Mouse (Mus musculus) gastrocnemius, postnatal 25 days (tissue): ENCODE measurements around the gene Zcchc2. TPM values are rescaled to one million over a fixed set of nuclear protein-coding genes. Genes with fewer than 3 reads are reported as not detected.

ENCODE experiments used
- DNase-seq: peaks from one replicate; pipeline ENCODE4 v3.0.0; 2022
- total RNA-seq, 2 experiments: library from RNA; stranded (reverse); gene quantifications; 1 replicate in 1 of 2; 2 replicates in 1 of 2; pipeline ENCODE4 v1.2.3; 2021

Gene Zcchc2
- total RNA-seq, 2 experiments from 2014 or later = 6.0 to 6.6 TPM

DNA sequence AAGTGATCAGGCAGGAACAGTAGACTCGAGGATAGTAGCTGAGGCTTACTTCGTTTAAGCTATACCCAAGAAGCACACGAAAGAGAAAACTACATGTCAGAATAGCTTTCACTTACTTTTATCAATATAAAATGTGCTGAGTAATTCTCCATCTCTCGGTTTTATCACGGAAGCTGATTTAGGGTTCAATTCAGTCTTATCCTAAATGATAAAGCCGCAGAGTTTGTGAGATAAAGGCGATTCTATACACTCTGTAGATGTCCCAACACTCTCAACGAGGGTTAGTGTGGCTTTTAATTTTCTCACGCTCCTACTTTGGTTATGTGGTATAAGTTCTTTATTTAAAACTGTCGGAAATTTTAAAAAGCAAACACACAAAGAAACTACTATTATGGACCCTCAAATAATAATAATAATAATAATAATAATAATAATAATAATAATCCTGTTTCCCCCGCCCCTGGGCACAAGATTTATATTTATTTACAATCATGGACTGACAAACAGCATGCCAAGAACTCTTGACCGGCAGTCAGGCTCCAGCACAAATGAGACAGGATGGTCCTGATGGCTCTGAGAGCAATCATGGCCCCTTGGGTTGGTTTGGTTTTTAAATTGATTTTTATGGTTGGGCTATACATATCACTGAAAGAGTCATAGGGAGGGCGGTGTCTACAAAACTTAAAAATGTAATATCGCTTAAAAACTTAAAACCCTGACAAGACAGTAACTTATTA is 1.1 kb upstream of the Zcchc2 start:
- no peak for DNase-seq

DNA sequence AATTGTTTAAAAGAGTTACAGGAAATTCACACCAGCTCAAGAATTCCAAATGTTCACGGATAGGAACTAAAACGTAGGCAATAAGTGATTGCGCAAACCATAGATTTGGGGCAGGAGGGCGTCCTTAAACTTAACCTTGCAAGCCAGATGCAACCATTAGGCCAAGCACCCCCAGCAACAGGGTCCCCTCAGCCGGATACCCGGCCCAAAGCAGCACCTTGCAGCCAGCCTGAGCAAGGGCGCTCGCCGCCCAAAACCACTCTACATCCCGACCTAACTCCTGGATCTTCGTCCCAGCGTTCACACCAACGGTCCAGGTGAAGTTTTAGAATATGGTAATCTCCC is 594 bp upstream of the Zcchc2 start:
- DNase-seq = no peak

DNA sequence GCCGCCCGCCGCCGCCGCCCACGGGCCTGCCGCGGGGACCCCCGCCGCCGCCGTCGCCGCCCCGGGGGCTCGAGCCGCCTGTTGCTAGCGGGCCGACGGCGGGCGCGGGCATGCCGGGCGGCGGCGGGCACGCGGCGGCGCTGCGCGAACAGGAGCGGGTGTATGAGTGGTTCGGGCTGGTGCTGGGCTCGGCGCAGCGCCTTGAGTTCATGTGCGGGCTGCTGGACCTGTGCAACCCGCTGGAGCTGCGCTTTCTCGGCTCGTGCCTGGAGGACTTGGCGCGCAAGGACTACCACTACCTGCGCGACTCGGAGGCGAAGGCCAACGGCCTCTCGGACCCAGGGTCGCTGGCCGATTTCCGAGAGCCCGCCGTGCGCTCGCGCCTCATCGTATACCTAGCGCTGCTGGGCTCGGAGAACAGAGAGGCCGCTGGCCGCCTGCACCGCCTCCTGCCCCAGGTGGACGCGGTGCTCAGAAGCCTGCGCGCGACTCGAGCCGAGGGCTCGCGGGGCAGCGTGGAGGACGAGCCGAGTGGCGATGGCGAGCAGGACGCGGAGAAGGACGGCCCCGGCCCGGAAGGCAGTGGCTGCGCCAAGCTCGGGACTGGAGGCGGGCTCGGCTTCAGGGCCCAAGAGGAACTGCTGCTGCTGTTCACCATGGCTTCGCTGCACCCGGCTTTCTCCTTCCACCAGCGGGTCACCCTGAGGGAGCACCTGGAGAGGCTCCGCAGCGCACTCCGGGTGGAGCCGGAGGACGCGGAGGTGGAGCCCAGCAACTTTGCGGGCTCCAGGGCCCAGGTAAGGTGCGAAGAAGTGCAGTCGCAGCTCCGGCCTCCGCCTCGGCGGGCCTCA is 930 bp downstream of the Zcchc2 start:
- DNase-seq = peak; percentile 64

DNA sequence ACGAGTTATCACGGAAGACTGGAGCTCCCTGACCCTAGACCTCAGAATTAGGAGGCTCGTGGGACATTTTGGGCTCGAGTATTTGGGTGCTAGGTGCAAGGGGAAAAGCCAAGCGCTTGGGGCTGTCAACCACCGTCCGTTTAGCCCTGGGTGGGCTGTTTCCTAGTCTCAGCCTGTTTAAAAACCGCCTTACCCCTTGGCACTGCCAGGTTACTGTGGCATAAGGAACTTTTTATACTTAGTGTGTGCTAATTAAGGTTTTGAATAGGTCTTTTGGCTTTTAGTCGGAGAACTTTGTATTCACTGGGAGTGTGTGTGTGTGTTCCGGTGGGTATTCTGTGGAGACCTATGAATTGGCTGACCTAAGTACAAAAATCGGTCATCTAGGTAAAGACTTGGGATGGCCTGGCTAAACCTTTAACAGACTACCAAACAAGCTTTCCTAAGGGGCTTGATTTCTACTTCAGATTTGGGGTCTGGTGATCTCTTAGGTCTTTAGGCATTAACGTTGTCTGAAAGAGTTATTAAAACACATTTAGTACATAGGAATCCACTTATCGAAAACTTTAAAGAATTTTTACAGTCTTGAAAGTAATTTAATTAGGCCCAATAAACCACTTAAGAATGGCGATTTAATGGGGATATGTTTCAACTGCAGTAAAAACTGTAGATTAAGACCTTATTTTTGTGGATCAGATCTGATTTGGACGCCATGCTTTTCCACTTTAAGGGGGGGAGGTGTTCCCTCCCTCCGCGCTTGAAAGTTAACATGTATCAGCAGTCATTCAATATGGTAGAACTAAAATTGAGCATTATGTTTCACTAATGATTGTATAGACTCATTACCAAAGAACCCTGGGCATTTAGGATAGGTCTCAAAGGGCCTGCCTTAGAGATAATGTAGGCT is 2.0 kb downstream of the Zcchc2 start:
- DNase-seq = no peak

DNA sequence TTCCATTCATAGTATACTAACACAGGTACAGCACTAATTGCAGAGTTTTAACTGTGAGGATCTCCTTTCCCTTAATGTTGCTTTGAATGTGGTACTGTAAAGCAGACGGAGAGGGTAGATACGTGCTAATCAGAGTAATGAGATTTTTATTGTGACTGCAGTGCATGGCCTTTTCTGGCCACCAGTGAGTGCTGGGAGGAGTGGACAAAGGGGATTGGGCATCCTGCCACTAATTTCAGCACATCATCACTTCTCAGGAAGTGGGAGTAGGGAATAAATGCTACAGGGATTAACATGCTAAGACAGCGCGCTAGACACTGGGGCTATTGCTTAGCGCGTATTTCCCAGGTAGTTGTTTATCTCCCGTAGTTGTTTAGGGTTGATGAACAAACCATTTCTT is 3.0 kb downstream of the Zcchc2 start:
- no peak for DNase-seq

DNA sequence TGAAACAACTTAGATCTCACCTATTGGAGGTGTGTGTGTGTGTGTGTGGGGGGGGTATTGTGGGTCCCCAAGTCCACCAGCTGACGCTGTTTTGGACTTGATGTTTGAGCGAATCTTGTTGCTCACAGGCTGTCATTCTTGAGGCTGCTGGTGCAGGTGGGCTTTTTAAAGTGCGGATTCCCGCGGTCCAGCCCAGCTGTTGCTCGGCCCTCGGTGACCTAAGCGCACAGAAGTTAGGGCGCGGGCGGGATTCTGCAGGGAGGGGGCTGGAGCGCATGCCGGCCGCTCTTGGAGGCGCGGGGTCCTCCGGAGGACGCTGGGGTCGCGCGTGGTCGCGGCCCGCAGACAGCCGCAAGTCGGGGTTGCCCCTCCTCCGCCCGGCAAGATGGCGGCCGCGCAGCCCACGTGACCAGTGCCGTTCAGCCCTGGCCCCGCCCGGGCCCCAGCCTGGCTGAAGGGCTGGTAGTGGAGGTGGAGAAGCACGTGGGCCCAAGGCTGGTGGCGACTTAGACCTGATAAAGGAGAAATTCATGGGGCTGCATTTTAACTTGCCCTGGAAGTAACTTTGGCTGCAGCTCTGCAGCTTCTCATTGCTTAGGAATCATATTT is 3.5 kb downstream of the Zcchc2 start:
- DNase-seq = peak; percentile 87

DNA sequence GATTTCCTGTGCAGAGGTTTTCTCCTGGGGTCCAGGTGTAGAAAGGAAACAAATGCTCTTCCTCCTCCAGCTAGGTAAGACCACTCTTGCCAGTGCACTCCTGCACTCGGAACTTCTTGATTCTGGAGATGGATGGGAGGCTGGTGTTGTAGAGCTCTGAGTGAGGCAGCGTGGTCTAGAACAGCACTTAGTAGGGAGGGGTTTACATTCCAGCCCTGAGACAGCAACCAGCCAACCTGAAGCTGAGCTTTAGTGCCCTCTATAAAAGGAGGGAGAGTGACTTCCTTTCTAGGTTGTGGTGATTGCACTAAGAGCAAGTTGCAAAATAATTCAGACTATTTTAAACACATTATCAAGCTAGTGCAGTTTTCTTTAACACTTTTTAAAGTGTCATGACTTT is 5.8 kb downstream of the Zcchc2 start:
- no peak for DNase-seq

DNA sequence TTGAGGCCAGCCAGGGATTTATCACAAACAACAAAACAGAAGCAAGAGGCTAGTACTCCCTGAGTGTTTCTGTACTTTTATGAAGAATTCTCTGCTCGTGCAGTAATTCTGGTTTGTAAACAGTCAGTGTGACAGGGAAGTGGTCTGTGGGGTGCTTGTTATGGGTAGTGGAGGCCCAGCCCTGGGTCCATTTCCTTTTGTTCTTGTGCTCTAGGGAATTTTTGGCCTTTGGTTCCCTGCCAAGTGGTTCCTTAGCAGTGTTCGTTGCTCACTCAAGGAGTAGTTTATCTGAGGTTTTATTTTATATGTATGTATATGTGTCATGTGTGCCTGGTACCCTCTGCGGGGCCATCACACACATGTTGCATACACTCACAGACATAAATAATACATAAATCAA is 7.1 kb downstream of the Zcchc2 start:
- DNase-seq = no peak

DNA sequence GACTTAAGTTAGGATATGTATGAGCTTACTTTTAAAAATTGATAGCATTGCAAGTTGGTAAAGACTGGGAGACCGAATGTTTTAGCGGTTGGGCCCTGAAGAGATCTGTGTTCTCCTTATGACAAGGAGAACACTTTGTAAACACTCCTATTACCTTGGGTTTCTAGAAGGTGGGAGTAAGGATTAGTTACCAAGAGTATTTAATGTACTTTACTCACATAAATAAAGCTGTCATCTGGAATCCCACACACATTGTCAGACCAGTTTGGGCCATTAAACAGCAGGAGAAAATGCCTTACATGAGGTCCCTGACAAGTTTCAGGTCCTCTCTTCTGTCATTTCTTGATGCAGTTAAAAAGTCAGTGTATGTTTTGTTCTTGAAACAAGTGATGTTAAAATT is 9.6 kb downstream of the Zcchc2 start:
- DNase-seq = no peak

DNA sequence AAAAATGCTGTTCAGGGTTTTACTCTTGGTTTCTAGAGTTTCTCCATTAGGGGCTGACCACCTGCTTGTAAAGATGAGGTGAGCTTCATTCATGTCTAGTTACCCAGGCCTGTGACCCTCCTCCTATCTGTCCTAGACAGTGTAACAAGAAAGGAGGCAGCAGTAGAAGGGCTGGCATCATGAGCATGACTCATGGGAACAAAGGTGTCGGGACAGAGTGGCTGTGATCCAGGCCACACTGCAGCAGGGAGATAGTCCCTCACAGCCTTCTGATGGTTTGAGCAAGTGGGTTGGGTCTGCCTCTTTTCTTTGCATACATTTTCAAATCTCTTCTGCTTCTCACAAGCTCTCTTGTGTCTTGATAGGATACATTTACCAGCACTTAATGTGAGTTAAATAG is 17.4 kb downstream of the Zcchc2 start:
- DNase-seq = no peak

DNA sequence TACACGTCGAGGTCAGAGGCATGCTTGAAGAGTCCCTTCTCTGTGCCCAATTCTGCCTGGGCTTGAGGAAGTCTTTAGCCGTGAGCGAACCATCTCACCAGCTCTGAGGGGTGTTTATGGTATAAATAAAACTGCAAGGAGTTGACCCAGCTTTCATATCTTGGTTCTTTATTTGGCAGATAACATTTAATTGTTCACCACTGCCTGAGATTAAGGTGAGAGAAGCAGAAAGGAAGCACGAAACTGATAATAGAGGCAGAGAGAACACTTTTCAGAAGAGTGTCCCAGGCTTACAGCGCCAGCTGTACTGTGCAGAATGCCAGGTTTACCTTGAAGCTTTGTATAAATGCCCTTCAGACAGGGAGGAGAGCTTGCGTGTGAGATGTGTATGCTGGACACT is 20.9 kb downstream of the Zcchc2 start:
- no peak for DNase-seq

DNA sequence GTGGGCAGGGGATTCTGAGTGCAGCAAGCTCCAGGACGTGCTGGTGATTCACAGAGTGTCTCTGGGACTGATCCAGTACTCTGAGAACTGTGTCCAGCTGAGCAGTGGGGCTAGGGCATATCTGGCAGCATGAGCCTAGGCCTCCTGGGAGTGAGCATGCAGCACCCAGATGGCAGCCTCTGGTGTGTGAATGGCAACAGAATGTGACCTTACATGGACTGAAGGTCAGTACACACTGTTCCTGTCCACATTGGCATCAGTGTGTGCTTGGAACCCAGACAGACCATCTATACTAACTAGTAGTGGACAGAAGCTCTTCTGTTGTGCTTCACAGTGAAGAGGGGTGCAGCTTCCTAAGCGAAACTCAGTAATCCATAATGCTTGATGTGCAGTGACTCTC is 23.6 kb downstream of the Zcchc2 start:
- DNase-seq = no peak

DNA sequence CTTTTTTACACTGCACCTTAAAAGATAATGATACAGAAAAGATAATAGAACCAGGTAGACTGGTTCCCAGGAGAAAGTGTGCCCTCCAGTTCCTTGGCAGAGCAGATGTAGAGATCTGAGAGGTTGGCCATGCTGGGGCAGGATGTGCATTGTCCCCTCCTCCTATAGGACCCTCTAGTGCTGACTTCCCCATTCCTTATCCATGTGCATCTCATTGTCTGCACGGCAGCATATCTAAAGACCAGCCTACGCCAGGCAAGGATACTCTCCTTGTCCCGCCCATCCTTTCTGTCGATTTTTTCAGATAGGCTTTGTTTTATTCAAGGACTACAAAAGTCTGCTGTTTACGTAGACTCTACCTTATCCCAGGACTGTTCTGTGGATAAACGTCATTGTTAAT is 26.1 kb downstream of the Zcchc2 start:
- DNase-seq = no peak

DNA sequence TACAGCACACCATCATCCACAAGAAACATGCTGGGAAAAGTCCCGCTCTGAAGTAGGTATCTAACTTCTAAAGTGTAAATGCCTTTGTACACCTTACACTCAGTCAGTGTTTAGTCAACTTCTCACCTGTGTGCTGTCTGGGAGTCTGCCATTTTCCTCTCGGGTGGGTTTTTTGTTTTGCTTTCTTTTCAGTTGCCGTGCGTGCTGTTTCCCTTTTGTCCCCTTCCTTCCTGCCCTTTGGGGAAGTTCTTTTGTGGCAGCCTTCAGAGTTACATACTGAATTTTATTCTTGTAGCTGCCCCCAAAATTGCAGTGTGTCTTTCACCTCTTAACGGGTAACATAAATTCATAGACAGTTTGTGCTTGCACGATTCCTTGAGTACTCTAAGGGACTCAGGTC is 29.6 kb downstream of the Zcchc2 start:
- no peak for DNase-seq

DNA sequence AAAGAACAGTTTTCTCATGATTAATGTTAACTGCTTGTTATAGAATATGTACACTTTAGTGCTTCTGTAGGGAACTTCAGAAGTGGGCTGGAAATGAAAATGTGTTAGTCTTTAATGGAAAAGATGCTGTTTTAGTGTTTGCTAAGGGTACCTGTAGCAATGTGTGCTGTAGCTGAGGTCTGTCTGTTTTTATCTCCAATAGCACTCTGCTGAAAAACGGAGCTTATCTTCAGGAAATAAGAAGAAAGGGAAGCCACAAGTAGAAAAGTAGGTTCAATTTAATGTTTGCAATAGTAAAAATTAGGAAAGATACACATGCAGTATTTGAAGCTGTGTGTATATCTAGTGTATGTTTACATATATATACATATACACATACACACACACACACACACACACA is 32.8 kb downstream of the Zcchc2 start:
- DNase-seq = no peak

DNA sequence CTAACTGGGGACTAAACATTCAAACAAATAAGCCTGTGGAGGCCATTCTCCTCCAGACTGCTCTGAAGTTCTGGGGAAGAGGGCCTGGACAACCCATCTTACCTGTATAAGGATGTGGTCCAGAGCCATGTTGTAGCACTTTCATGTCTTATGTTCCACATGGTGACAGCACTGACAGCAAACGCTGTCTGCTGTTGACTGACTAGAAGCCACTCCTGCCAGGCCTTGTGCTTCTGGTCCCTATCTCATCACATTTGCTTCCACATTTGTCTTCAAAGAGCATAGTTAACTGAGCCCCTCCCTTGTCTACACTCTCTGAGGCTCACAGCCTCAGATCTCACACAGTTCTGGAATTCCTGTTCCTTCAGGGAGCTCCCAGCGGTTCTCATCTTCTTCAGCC is 34.0 kb downstream of the Zcchc2 start:
- no peak for DNase-seq

DNA sequence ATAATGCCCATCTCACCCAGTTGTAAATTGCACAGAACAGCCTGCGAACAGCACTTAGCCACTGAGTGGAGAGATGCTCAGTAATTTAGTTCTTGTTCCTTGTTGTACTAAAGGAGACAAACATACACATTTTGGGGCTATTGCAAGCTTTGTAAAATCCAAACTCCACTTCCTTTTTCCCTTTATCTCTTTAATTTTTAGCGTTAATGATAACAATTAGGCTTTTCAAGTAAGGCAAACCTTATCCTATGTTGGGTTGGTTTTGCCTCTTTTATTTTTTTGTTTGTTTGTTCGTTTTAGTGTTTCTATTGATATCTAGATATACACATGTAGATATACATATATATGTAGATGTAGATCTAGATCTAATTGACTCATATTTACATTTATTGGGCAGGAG is 34.6 kb downstream of the Zcchc2 start:
- no peak for DNase-seq

DNA sequence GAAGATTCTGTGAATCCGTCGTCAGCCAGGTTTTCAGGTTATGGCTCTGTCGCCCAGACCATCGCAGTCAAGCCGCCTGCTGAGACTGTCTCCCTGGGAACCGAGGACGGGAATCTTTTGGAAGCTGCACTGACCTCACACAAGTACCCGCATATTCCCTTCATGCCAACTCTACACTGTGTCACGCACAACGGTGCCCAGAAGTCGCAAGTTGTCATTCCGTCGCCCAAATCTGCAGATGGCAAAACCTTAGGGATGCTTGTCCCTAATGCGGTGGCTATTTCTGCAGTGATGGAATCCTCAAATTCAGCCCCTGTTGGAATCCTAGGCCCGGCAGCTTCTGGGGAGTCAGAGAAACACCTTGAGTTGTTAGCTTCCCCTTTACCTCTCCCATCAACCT is 39.6 kb downstream of the Zcchc2 start:
- no peak for DNase-seq

DNA sequence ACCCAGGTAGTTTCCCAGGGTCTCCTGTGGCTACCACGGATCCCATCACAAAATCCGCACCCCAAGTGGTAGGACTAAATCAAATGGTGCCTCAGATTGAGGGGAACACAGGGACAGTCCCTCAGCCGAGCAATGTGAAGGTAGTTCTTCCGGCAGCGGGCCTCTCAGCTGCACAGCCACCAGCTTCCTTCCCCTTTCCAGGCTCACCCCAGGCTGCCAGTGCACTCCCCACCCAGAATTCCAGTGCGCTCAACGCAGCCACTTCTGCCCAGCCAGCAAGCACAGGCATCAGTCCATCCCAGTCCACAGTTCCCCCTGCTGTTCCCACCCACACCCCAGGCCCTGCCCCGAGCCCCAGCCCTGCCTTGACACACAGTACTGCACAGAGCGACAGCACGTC is 40.1 kb downstream of the Zcchc2 start:
- DNase-seq = no peak

DNA sequence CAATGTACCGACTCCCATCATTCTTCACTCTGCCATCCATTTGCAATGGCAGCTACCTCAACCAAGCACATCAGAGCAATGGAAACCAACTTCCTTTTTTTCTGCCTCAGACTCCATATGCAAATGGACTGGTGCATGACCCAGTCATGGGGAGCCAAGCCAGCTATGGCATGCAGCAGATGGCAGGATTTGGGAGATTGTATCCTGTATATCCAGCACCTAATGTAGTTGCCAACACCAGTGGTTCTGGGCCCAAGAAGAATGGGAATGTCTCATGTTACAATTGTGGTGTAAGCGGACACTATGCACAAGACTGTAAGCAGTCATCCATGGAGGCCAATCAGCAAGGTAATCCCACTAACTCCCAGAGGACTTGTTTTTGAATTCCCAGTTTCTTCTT is 40.7 kb downstream of the Zcchc2 start:
- DNase-seq = no peak

DNA sequence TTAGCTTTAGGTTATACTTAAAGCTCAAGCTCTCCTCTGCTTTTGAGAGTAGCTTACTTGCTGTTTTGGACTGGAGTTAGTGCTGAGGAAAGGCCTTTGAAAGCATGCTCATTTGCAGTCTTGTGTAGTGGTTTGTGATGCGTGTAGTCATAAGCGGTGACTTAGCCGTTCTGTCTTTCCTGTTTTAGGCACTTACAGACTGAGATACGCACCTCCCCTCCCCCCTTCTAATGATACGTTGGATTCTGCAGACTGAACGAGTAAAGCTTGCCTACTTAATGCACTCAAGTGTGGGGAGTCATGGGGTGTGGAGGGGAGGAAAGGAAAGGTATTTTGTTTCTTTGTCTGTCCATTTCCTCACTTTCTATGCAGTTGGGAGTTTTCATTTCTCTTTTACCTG is 41.7 kb downstream of the Zcchc2 start:
- no peak for DNase-seq

DNA sequence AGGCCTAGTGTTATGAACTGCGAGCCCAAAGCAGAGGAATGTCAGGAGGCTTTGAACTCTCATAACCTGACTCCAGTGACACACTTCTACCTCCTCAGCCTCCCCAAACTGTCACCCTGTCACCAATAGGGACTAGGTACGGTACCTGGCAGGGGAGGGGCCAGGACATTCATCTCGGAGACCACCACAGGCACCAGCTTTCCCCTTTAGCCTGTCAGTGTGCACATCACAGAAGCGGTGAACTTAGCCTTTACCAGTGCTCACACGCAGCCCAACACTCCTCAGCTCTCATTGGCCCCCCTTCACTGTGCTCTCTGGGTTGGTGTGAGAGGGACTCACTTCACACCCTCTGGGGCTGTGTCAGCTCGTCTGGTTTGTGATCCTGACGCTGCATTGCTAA is 44.6 kb downstream of the Zcchc2 start:
- no peak for DNase-seq
